Comparison of ENCODE assay signal across 8 mouse cellular contexts in the genomic region with DNA sequence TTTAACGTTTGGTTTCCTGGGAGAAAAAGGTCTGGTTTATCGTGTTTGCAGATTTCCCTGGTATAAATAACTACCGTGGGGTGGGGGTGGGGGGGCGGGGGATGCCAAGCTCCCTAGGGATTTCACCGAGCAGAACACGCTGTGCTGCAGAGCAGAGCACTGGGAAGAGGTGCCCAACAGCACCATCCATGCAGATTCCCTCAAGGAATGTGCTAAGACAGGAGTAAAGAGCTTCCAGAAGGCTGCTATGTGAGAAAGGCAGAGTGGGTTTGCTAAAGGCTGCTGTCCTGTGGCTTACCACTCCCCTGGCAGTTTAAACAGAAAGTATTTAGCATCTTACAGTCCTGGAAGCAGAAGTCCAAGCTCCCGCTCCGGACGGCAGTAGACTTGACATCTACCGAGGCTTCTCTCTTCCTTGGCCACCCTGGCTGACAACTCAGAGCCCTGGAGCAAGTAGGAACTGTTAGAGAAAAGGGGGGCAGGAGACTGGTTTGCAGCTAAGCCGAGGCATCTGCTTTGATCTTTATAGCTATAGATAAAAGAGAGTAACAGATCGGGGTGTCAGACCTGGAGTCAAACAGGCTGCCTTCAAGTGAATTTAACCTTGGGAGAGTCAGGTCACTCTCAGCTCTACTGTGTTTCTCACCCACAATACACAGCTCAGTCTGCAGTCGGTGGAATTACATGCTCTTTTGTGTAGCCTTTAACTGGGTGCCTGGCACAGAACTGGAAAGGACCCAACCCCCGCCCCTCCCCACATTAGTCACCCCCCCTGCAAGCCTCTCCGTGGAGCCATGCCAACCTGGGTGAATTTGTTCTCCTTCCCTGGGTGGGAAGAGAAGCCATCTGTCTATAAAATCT.
A peak's percentile ranks its signal among the peaks of the same experiment; 100 is the strongest.
DNase-seq lines count a peak whose midpoint lies in the region; ATAC-seq and TF ChIP-seq lines count a peak whose summit lies in the region.

No protein-coding gene starts in this region.

- peak; percentile 86 for ATAC-seq in forebrain, embryonic 16.5 days
- peak; percentile 41; the same call in 1 of the 2 replicates for ATAC-seq in neural tube, embryonic 15.5 days (ENCODE audit: low FRiP score)

- WGBS in heart, adult 2 months, result 28% methylated on average over 15 of the region's 15 CpGs
- 24% methylated on average over 15 of the region's 15 CpGs for WGBS in forebrain, embryonic 16.5 days
- 17% methylated on average over 15 of the region's 15 CpGs for WGBS in neural tube, embryonic 15.5 days

- TF ChIP-seq EP300 in heart, adult 2 months (IDR thresholded peaks at IDR 0.05; ENCODE audit: insufficient read depth, low read depth, low read length), result no peak

- H3K36me3 ChIP-seq in heart, adult 2 months (ENCODE audit: control insufficient read depth, insufficient read depth, low read length), result no peaks in the 10 kb centered on the region
- no peaks in the 10 kb centered on the region for H3K36me3 ChIP-seq in forebrain, embryonic 16.5 days (ENCODE audit: control insufficient read depth, insufficient read depth)
- H3K36me3 ChIP-seq in neural tube, embryonic 15.5 days, result no peaks in the 10 kb centered on the region

- H3K9me3 ChIP-seq in forebrain, embryonic 16.5 days (ENCODE audit: control insufficient read depth, low read length), result no peaks in the 10 kb centered on the region
- no peaks in the 10 kb centered on the region for H3K9me3 ChIP-seq in neural tube, embryonic 15.5 days (replicated peaks)

- H3K4me1 ChIP-seq in heart, adult 2 months (ENCODE audit: control insufficient read depth, insufficient read depth, low read length), result no peaks in the 10 kb centered on the region
- H3K4me1 ChIP-seq in forebrain, embryonic 16.5 days (replicated peaks; ENCODE audit: control insufficient read depth, insufficient read depth, low read length), result peaks cover 40% of the 10 kb centered on the region
- H3K4me1 ChIP-seq in neural tube, embryonic 15.5 days, result peaks cover 19% of the 10 kb centered on the region

- H3K27me3 ChIP-seq in heart, adult 2 months (ENCODE audit: control insufficient read depth, insufficient read depth, low read length), result no peaks in the 10 kb centered on the region
- no peaks in the 10 kb centered on the region for H3K27me3 ChIP-seq in forebrain, embryonic 16.5 days (replicated peaks; ENCODE audit: control insufficient read depth, insufficient read depth, low read length)
- no peaks in the 10 kb centered on the region for H3K27me3 ChIP-seq in neural tube, embryonic 15.5 days (replicated peaks)

- no peaks in the 10 kb centered on the region for H3K79me2 ChIP-seq in heart, adult 2 months (replicated peaks; ENCODE audit: control insufficient read depth, insufficient read depth, low read length)

- peak overlapping the region; percentile 33; the same call in 1 of the 2 replicates for H3K27ac ChIP-seq in heart, adult 2 months
- peak overlapping the region; percentile 87 for H3K27ac ChIP-seq in forebrain, embryonic 16.5 days (ENCODE audit: low read length)
- peak overlapping the region; percentile 68 for H3K27ac ChIP-seq in neural tube, embryonic 15.5 days (replicated peaks)

- TF ChIP-seq POLR2A in heart, adult 2 months (IDR thresholded peaks at IDR 0.05; ENCODE audit: insufficient read depth, low read depth, low read length), result no peak

- H3K4me3 ChIP-seq in heart, adult 2 months, result peak overlapping the region; percentile 31; the same call in 1 of the 2 replicates
- H3K4me3 ChIP-seq in forebrain, embryonic 16.5 days (replicated peaks; ENCODE audit: low read length), result no peak overlapping the region
- no peak overlapping the region for H3K4me3 ChIP-seq in neural tube, embryonic 15.5 days (replicated peaks)

- peak; percentile 11 to 27 for DNase-seq in heart, adult 2 months
- DNase-seq in heart, adult 8-10 months (ENCODE audit: low spot score), result no peak
- peak; percentile 69 to 72 for DNase-seq in adrenal gland, postnatal 36 days
- peak; percentile 77 for DNase-seq in layer of hippocampus, adult 9-11 months
- no peak for DNase-seq in adipocyte (ENCODE audit: low spot score)
- DNase-seq in lung, adult 18-20 months, result no peak

- intact Hi-C loops in heart, adult 2 months (cut with DNase I), result no loop called here

- peak overlapping the region; percentile 35 for H3K4me2 ChIP-seq in forebrain, embryonic 16.5 days (ENCODE audit: low read length)
- peak overlapping the region; percentile 36 for H3K4me2 ChIP-seq in neural tube, embryonic 15.5 days

- no peak overlapping the region for H3K9ac ChIP-seq in heart, adult 2 months (ENCODE audit: low read depth, low read length)
- peak overlapping the region; percentile 35; the same call in 1 of the 2 replicates for H3K9ac ChIP-seq in forebrain, embryonic 16.5 days (replicated peaks; ENCODE audit: low read depth, low read length)
- 0 out of 2 replicates have a peak overlapping the region, but pooled peaks have one; percentile 3 for H3K9ac ChIP-seq in neural tube, embryonic 15.5 days (replicated peaks)

- TF ChIP-seq CTCF in heart, adult 2 months (IDR thresholded peaks at IDR 0.05), result no peak

Comparison
In these comparisons a context has a peak if more than half of its experiments do, and no peak if none do; other contexts are left out.
1. DNase-seq: peak in heart, adult 2 months (2 of 2), adrenal gland, postnatal 36 days (2 of 2) and layer of hippocampus, adult 9-11 months (single experiment); none in heart, adult 8-10 months (single experiment), adipocyte (single experiment) and lung, adult 18-20 months (0 of 2).
2. H3K27ac ChIP-seq: peak in every context shown above with its lines; median percentile 87 in forebrain, embryonic 16.5 days; 68 in neural tube, embryonic 15.5 days; 33 in heart, adult 2 months.